Mouse (Mus musculus) gastrocnemius, adult 2 months (tissue): Measurements from ENCODE around the gene Acvr1b. TPM values are rescaled to one million over a fixed set of nuclear protein-coding genes. Genes with fewer than 3 reads are reported as not detected.

Experiments used
- DNase-seq: peaks from one replicate; pipeline ENCODE4 v3.0.0; 2022
- H3K27ac ChIP-seq: fragments of 200-600 bp; 2 replicates; pipeline ENCODE4 v1.8.1; 2022; ENCODE audit warnings: mild to moderate bottlenecking
- H3K4me3 ChIP-seq: fragments of 200-600 bp; 2 replicates; pipeline ENCODE4 v1.8.1; 2022; ENCODE audit warnings: mild to moderate bottlenecking, moderate library complexity
- CTCF ChIP-seq: fragments of 200-600 bp; IDR thresholded peaks from 2 replicates; pipeline ENCODE4 v1.8.1; 2022; ENCODE audit warnings: antibody characterized with exemption, mild to moderate bottlenecking, moderate library complexity
- intact Hi-C: fragments of 180-260 bp; cut with DNase I; formaldehyde crosslinking; loops from one replicate; pipeline ENCODE4 v1.15.1; 2025
- total RNA-seq, 2 experiments: library from RNA; stranded (reverse); gene quantifications; 2 replicates each; pipeline ENCODE4 v1.2.3; 2021

Acvr1b gene
- total RNA-seq, 2 experiments from 2014 or later: 26.9 to 30.8 TPM

- intact Hi-C loops: loop anchor here (1.0 to 2.0 kb wide), 2 partner anchors 18 to 61 kb away; no protein-coding TSS in a partner anchor
- Histone ChIP-seq H3K4me3 (peak overlapping the region; percentile 65), H3K27ac (peak overlapping the region; percentile 97)
- TF ChIP-seq CTCF: peak; percentile 69
- DNase-seq: peak; percentile 92
Observed at GRCm38 (mm10) chr15:101242645-101243044, 68.8 kb downstream of the Acvr1b start.

DNA sequence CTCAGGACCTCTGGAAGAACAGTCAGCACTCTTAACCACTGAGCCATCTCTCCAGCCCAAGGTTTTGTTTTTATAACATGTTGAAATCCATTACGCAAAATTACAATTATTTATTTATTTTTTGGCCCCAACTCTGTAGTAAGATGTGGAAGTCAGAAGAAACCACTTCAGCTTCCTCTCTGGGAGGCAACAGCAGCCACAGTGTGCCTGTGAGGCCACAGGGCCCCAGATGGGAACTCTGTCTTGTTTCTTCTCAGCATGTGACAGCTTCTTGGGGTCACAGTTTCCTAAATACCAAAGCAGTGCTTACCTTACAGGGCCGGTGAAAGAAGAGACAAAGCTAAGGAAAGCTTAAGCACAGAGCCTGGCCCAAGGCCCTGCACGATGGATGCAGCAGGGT is 70.1 kb downstream of the Acvr1b start:
- Histone ChIP-seq H3K4me3 (no peak overlapping the region), H3K27ac (peak overlapping the region; percentile 48)
- no peak for DNase-seq
- intact Hi-C loops: no loop called here
- TF ChIP-seq CTCF: no peak

- DNase-seq: peak; percentile 98
- TF ChIP-seq CTCF: peak; percentile 52
- H3K27ac ChIP-seq: peak overlapping the region; percentile 98
- intact Hi-C loops: no loop called here
- peak overlapping the region; percentile 70 for H3K4me3 ChIP-seq
Observed at GRCm38 (mm10) chr15:101246231-101247154, 72.6 kb downstream of the Acvr1b start.

DNA sequence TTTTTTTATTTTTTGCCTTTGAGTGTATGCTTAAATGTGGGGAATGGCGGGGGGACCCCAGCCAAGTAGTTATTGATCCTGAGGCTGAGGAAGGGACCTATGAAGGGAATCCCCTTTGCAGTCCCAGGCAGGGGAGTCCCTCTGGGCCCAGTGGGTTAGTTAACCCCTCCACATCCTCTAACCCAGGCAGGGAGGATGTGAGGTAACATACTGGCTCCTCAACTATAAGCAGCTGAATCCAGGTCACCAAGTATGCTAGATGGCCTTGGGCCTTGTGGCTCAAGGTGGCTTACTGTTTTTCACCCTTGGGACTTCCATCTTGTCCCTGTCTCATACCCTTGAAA is 73.3 kb downstream of the Acvr1b start:
- Histone ChIP-seq H3K4me3 (peak overlapping the region; percentile 25; the same call in 1 of the 2 replicates), H3K27ac (peak overlapping the region; percentile 98)
- TF ChIP-seq CTCF: no peak
- intact Hi-C loops: no loop called here
- DNase-seq: no peak

- Histone ChIP-seq H3K27ac (peak overlapping the region; percentile 98), H3K4me3 (no peak overlapping the region)
- intact Hi-C loops: no loop called here
- no peak for TF ChIP-seq CTCF
- peak; percentile 73 for DNase-seq
Observed at GRCm38 (mm10) chr15:101248029-101248710, 74.3 kb downstream of the Acvr1b start.

DNA sequence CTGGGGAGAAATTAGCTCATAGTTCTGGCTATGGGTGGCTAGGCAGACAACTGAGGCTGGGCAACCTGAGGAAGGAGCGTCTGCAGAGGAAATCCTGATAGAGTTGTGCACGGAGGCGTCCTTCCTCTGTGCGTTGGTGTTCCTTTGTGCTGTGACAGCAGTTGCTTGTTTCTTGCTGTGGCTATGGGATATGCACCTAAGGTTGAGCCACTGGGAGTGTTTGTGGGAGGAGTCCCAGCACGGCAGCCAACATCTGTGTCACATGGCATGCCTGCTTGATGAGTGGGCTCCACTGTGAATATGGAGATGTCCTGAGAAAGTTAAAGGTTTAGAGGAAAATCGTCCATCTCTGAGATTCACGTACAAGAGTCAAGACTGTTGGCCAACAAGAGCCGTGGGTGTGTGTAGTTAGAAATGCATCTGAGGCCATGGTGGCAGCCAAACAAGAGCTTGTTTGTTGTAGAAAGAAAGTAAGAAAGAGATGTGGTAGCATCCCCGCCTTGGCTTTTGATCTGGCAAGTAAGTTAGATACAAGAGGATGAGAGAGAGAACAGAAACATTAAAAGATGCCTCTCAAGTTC is 76.4 kb downstream of the Acvr1b start:
- H3K4me3 ChIP-seq: no peak overlapping the region
- no peak for TF ChIP-seq CTCF
- intact Hi-C loops: no loop called here
- DNase-seq: no peak
- H3K27ac ChIP-seq: peak overlapping the region; percentile 40; the same call in 1 of the 2 replicates

DNA sequence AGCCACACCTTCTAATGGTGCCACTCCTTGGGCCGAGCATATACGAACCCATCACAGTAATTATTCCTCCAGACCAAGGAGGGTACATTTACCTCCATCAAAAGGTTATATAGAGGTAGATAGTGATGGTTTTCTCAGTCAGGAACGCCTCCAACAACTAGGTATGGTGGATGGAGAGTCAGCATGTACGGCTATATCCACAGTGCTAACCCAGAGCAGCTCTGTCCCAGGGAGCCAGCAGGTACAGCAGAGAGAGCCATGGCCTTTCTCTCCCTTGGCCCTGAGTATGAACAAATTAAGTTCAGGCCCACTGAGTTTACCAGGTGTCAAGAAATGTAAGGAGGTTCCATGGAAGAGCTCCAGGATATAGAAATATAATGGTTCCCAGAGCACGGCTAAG is 78.1 kb downstream of the Acvr1b start:
- no peak for DNase-seq
- no peak for TF ChIP-seq CTCF
- no peak overlapping the region for H3K4me3 ChIP-seq
- peak overlapping the region; percentile 95; the same call in 1 of the 2 replicates for H3K27ac ChIP-seq
- intact Hi-C loops: no loop called here

DNA sequence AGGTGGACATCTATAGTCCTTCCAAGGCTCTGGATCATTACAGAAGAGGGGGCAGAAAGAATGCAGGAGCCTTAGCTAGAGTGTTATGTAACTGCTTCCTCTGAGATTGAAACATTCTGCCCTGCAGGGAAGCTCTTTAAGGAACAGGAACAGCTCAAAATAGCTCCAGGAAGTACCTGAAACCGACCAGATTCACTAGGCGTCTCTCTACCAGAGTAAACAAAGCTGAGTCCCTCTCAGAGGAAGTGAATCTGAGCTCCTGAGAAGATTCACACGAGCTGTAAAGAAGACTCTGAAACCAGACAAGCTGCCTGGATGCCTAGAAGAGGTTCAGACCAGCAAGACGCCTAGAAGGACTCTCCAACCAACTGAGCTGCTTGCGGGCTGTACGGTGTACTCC is 78.7 kb downstream of the Acvr1b start:
- H3K4me3 ChIP-seq: no peak overlapping the region
- DNase-seq: peak; percentile 12
- H3K27ac ChIP-seq: peak overlapping the region; percentile 95
- TF ChIP-seq CTCF: no peak
- intact Hi-C loops: no loop called here

GRCm38 (mm10) chr15:101253563-101253885 is 79.7 kb downstream of the Acvr1b start:
- peak overlapping the region; percentile 95 for H3K27ac ChIP-seq
- H3K4me3 ChIP-seq: peak overlapping the region; percentile 88
- TF ChIP-seq CTCF: no peak
- intact Hi-C loops: no loop called here
- no peak for DNase-seq

- peak; percentile 94 for DNase-seq
- Histone ChIP-seq H3K4me3 (peak within 1 kb of the TSS; percentile 88), H3K27ac (peak within 1 kb of the TSS; percentile 95)
- intact Hi-C loops: no loop called here
- no peak for TF ChIP-seq CTCF
Observed at GRCm38 (mm10) chr15:101253886-101254795, 80.3 kb downstream of the Acvr1b start, which contains the start of gene Nr4a1. Gene Nr4a1 (plus strand): TSS chr15:101254269.

GRCm38 (mm10) chr15:101255842-101256462 is 82.1 kb downstream of the Acvr1b start:
- intact Hi-C loops: no loop called here
- peak overlapping the region; percentile 95 for H3K27ac ChIP-seq
- peak; percentile 42 for DNase-seq
- H3K4me3 ChIP-seq: 0 out of 2 replicates have a peak overlapping the region, but pooled peaks have one; percentile 11
- TF ChIP-seq CTCF: no peak
